In genomic region chr6:147458637-147459301, GRCm38 (mm10) we compare ENCODE assay signal across 26 mouse cellular contexts. TPM values are rescaled to one million over a fixed set of nuclear protein-coding genes. Genes with fewer than 3 reads are reported as not detected.
DNase-seq lines count a peak whose midpoint lies in the region; ATAC-seq lines count a peak whose summit lies in the region.
"Had no signal": no experiment of that assay in that cellular context is flagged by ENCODE, and none has a peak within 500 bp of the region (broad histone marks: within the 10 kb centered on the region; RNA-seq: fewer than 3 reads in every experiment).

No protein-coding gene starts in this region.

- no peak overlapping the region for H3K9ac ChIP-seq in hindbrain, embryonic 16.5 days (ENCODE audit: low read depth, low read length)
- no peak overlapping the region for H3K9ac ChIP-seq in hindbrain, embryonic 12.5 days
- no peak overlapping the region for H3K9ac ChIP-seq in kidney, embryonic 16.5 days (replicated peaks; ENCODE audit: low read length)
- no peak overlapping the region for H3K9ac ChIP-seq in neural tube, embryonic 11.5 days (ENCODE audit: low read length)
- no peak overlapping the region for H3K9ac ChIP-seq in neural tube, embryonic 14.5 days (replicated peaks; ENCODE audit: low read depth, low read length)
- H3K9ac ChIP-seq: embryonic facial prominence, embryonic 12.5 days; embryonic facial prominence, embryonic 15.5 days; forebrain, postnatal 0 days; heart, embryonic 12.5 days; heart, embryonic 15.5 days; hindbrain, embryonic 14.5 days had no signal

- no peak overlapping the region for H3K27ac ChIP-seq in hindbrain, embryonic 16.5 days (ENCODE audit: low read depth, low read length)
- H3K27ac ChIP-seq in hindbrain, embryonic 12.5 days, result no peak overlapping the region
- H3K27ac ChIP-seq in kidney, embryonic 16.5 days (ENCODE audit: low read length), result 0 out of 2 replicates have a peak overlapping the region, but pooled peaks have one; percentile 40
- H3K27ac ChIP-seq in neural tube, embryonic 11.5 days (ENCODE audit: low read depth, low read length), result no peak overlapping the region
- no peak overlapping the region for H3K27ac ChIP-seq in neural tube, embryonic 14.5 days (ENCODE audit: low read depth, low read length)
- H3K27ac ChIP-seq: embryonic facial prominence, embryonic 12.5 days; embryonic facial prominence, embryonic 15.5 days; heart, embryonic 15.5 days; hindbrain, embryonic 10.5 days; hindbrain, embryonic 14.5 days had no signal

- no peak overlapping the region for H3K4me2 ChIP-seq in hindbrain, embryonic 16.5 days (ENCODE audit: low read length)
- no peak overlapping the region for H3K4me2 ChIP-seq in hindbrain, embryonic 12.5 days (replicated peaks)
- H3K4me2 ChIP-seq in kidney, embryonic 16.5 days (replicated peaks; ENCODE audit: low read depth, low read length), result no peak overlapping the region
- H3K4me2 ChIP-seq in neural tube, embryonic 11.5 days (ENCODE audit: low read depth), result no peak overlapping the region
- no peak overlapping the region for H3K4me2 ChIP-seq in neural tube, embryonic 14.5 days (ENCODE audit: low read depth, low read length)
- H3K4me2 ChIP-seq: embryonic facial prominence, embryonic 12.5 days; embryonic facial prominence, embryonic 15.5 days; heart, embryonic 12.5 days; heart, embryonic 15.5 days; hindbrain, embryonic 14.5 days had no signal

- no peaks in the 10 kb centered on the region for H3K36me3 ChIP-seq in hindbrain, embryonic 16.5 days (ENCODE audit: control insufficient read depth, insufficient read depth, low read length)
- no peaks in the 10 kb centered on the region for H3K36me3 ChIP-seq in hindbrain, embryonic 12.5 days
- H3K36me3 ChIP-seq in kidney, embryonic 16.5 days (ENCODE audit: insufficient read depth, low read length), result no peaks in the 10 kb centered on the region
- H3K36me3 ChIP-seq in neural tube, embryonic 11.5 days (ENCODE audit: control insufficient read depth, insufficient read depth, low read length), result no peaks in the 10 kb centered on the region
- H3K36me3 ChIP-seq in neural tube, embryonic 14.5 days (ENCODE audit: control insufficient read depth, insufficient read depth, low read length), result no peaks in the 10 kb centered on the region
- H3K36me3 ChIP-seq: embryonic facial prominence, embryonic 12.5 days; embryonic facial prominence, embryonic 15.5 days; heart, embryonic 12.5 days; heart, embryonic 15.5 days; hindbrain, embryonic 10.5 days had no signal

- WGBS in hindbrain, embryonic 16.5 days, result 84% methylated on average over 11 of the region's 11 CpGs
- 80% methylated on average over 11 of the region's 11 CpGs for WGBS in hindbrain, embryonic 12.5 days
- 41% methylated on average over 11 of the region's 11 CpGs for WGBS in kidney, embryonic 16.5 days
- WGBS in neural tube, embryonic 11.5 days, result 85% methylated on average over 11 of the region's 11 CpGs
- WGBS in neural tube, embryonic 14.5 days, result 76% methylated on average over 11 of the region's 11 CpGs

- H3K4me3 ChIP-seq in hindbrain, embryonic 16.5 days (ENCODE audit: low read length), result no peak overlapping the region
- H3K4me3 ChIP-seq in hindbrain, embryonic 12.5 days, result no peak overlapping the region
- H3K4me3 ChIP-seq in kidney, embryonic 16.5 days (ENCODE audit: low read length), result no peak overlapping the region
- H3K4me3 ChIP-seq in neural tube, embryonic 11.5 days (ENCODE audit: low read depth, low read length), result no peak overlapping the region
- H3K4me3 ChIP-seq in neural tube, embryonic 14.5 days (ENCODE audit: low read depth, low read length), result no peak overlapping the region
- H3K4me3 ChIP-seq: embryonic facial prominence, embryonic 12.5 days; embryonic facial prominence, embryonic 15.5 days; heart, embryonic 12.5 days; heart, embryonic 15.5 days; hindbrain, embryonic 10.5 days had no signal

- no peak for DNase-seq in kidney, adult 8-10 months
- DNase-seq in neural tube, embryonic 11.5 days (ENCODE audit: low spot score), result no peak
- no peak for DNase-seq in neural tube, embryonic 10.5 days (ENCODE audit: extremely low spot score, low spot score)
- DNase-seq: adrenal gland, adult 8-10 months; adrenal gland, postnatal 36 days; cerebellum, adult 18-20 months; cerebellum, adult 9-10 months; cerebellum, postnatal 14 days; forebrain, postnatal 0 days; gastrocnemius, postnatal 25 days; heart, adult 18-20 months; heart, postnatal 10 days; heart, postnatal 36 days had no signal

- H3K4me1 ChIP-seq in hindbrain, embryonic 16.5 days (ENCODE audit: control insufficient read depth, insufficient read depth, low read depth, low read length), result no peaks in the 10 kb centered on the region
- no peaks in the 10 kb centered on the region for H3K4me1 ChIP-seq in hindbrain, embryonic 12.5 days
- H3K4me1 ChIP-seq in kidney, embryonic 16.5 days (ENCODE audit: insufficient read depth, low read length), result no peaks in the 10 kb centered on the region
- H3K4me1 ChIP-seq in neural tube, embryonic 11.5 days (ENCODE audit: control insufficient read depth, insufficient read depth, low read length), result no peaks in the 10 kb centered on the region
- H3K4me1 ChIP-seq in neural tube, embryonic 14.5 days (ENCODE audit: control insufficient read depth, insufficient read depth, low read length), result no peaks in the 10 kb centered on the region
- H3K4me1 ChIP-seq: embryonic facial prominence, embryonic 12.5 days; embryonic facial prominence, embryonic 15.5 days; heart, embryonic 12.5 days; heart, embryonic 15.5 days; hindbrain, embryonic 10.5 days had no signal

- H3K9me3 ChIP-seq in hindbrain, embryonic 16.5 days (ENCODE audit: control insufficient read depth, low read length), result no peaks in the 10 kb centered on the region
- no peaks in the 10 kb centered on the region for H3K9me3 ChIP-seq in hindbrain, embryonic 12.5 days (replicated peaks)
- no peaks in the 10 kb centered on the region for H3K9me3 ChIP-seq in kidney, embryonic 16.5 days (ENCODE audit: low read length)
- H3K9me3 ChIP-seq in neural tube, embryonic 11.5 days (ENCODE audit: control insufficient read depth, low read length), result no peaks in the 10 kb centered on the region
- H3K9me3 ChIP-seq in neural tube, embryonic 14.5 days (ENCODE audit: control insufficient read depth, low read length), result no peaks in the 10 kb centered on the region
- H3K9me3 ChIP-seq: embryonic facial prominence, embryonic 12.5 days; embryonic facial prominence, embryonic 15.5 days; heart, embryonic 12.5 days; heart, embryonic 15.5 days; hindbrain, embryonic 10.5 days had no signal

- ATAC-seq in hindbrain, embryonic 16.5 days, result peak; percentile 40; the same call in 1 of the 2 replicates
- ATAC-seq in hindbrain, embryonic 12.5 days (ENCODE audit: low FRiP score), result no peak
- peak; percentile 91 for ATAC-seq in kidney, embryonic 16.5 days (ENCODE audit: low FRiP score, low TSS enrichment)
- peak; percentile 35; the same call in 1 of the 2 replicates for ATAC-seq in neural tube, embryonic 11.5 days (ENCODE audit: insufficient read depth, low FRiP score, low TSS enrichment)
- ATAC-seq in neural tube, embryonic 14.5 days (ENCODE audit: low read depth), result peak; percentile 87
- ATAC-seq in megakaryocyte-erythroid progenitor cell, adult 5-6 weeks (replicated peaks; ENCODE audit: low FRiP score, low TSS enrichment, poor library complexity, severe bottlenecking), result no peak
- ATAC-seq: activated CD4-positive, CD25-positive, alpha-beta regulatory T cell, adult 4 months; forebrain, embryonic 14.5 days; forebrain, postnatal 0 days had no signal

- no peaks in the 10 kb centered on the region for H3K27me3 ChIP-seq in hindbrain, embryonic 16.5 days (replicated peaks; ENCODE audit: control insufficient read depth, insufficient read depth, low read length)
- H3K27me3 ChIP-seq in hindbrain, embryonic 12.5 days, result no peaks in the 10 kb centered on the region
- no peaks in the 10 kb centered on the region for H3K27me3 ChIP-seq in kidney, embryonic 16.5 days (ENCODE audit: insufficient read depth, low read length)
- no peaks in the 10 kb centered on the region for H3K27me3 ChIP-seq in neural tube, embryonic 11.5 days (ENCODE audit: control insufficient read depth, insufficient read depth, low read length)
- no peaks in the 10 kb centered on the region for H3K27me3 ChIP-seq in neural tube, embryonic 14.5 days (ENCODE audit: control insufficient read depth, insufficient read depth, low read length)
- H3K27me3 ChIP-seq: embryonic facial prominence, embryonic 12.5 days; embryonic facial prominence, embryonic 15.5 days; heart, embryonic 12.5 days; heart, embryonic 15.5 days had no signal

RNA-seq across cellular contexts. Expression of gene Ccdc91, which starts 16.9 kb away (rescaled TPM):
- 46.0 and 49.2 TPM in 2 replicates for polyA plus RNA-seq in hindbrain, embryonic 16.5 days (2015; fragmentation: Nextera tagmentation; extraction: Ambion mirVana)
- 37.1 and 37.3 TPM in 2 replicates for polyA plus RNA-seq in hindbrain, embryonic 12.5 days (2016; fragmentation: Nextera tagmentation; extraction: Ambion mirVana)
- polyA plus RNA-seq in kidney, embryonic 16.5 days (2015; fragmentation: Nextera tagmentation; extraction: Ambion mirVana), result 28.5 and 28.6 TPM in 2 replicates
- 33.2 and 34.0 TPM in 2 replicates for polyA plus RNA-seq in neural tube, embryonic 11.5 days (2014; fragmentation: Nextera tagmentation; extraction: Ambion mirVana)
- 41.0 and 41.9 TPM in 2 replicates for polyA plus RNA-seq in neural tube, embryonic 14.5 days (2014; fragmentation: Nextera tagmentation; extraction: Ambion mirVana)
- 4.9 and 12.2 TPM in 2 replicates for total RNA-seq in megakaryocyte-erythroid progenitor cell, adult 5-6 weeks (2014; fragmentation: Nextera tagmentation)
- total RNA-seq in megakaryocyte-erythroid progenitor cell, adult 5-6 weeks (2017), result 20.5 and 26.9 TPM in 2 replicates

Comparison
In these comparisons a context has a peak if more than half of its experiments do, and no peak if none do; other contexts are left out.
1. ATAC-seq: peak in hindbrain, embryonic 16.5 days (single experiment), kidney, embryonic 16.5 days (single experiment), neural tube, embryonic 11.5 days (single experiment) and neural tube, embryonic 14.5 days (single experiment); none in hindbrain, embryonic 12.5 days (single experiment) and megakaryocyte-erythroid progenitor cell, adult 5-6 weeks (single experiment).